Mouse (Mus musculus): ENCODE measurements around the gene Lsr.
"Not testable (repeated sequence)": the region's sequence is repeated elsewhere in the genome, so short reads cannot be mapped to it uniquely, and the experiment has no call there.

Lsr gene

DNA sequence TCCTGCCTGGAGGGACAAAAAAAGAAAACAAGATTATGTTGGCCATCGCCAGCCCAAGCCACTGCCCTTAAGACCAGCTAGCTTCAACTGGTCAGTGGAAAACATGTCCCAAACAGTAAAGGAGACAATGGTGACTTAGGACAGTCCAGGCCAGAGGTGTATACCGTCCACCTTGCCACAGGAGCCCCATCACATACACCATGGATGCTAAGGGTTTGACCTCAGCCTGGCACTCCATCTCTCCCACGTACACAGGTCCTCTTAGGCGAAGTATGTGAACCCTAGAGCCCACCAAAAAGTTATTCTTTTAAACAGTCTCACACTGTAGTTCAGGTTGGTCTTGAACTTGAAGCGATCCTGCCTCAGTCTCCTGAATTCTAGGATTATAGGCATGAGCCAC is 10.4 kb downstream of the Lsr start:
- DNase-seq (ENCODE audit: low spot score): no peak

GRCm38 (mm10) chr7:30959786-30960349 is 13.4 kb downstream of the Lsr start:
- DNase-seq (ENCODE audit: low spot score): no peak

GRCm38 (mm10) chr7:30958866-30959487 is 14.3 kb downstream of the Lsr start:
- no peak for DNase-seq (ENCODE audit: low spot score)

DNA sequence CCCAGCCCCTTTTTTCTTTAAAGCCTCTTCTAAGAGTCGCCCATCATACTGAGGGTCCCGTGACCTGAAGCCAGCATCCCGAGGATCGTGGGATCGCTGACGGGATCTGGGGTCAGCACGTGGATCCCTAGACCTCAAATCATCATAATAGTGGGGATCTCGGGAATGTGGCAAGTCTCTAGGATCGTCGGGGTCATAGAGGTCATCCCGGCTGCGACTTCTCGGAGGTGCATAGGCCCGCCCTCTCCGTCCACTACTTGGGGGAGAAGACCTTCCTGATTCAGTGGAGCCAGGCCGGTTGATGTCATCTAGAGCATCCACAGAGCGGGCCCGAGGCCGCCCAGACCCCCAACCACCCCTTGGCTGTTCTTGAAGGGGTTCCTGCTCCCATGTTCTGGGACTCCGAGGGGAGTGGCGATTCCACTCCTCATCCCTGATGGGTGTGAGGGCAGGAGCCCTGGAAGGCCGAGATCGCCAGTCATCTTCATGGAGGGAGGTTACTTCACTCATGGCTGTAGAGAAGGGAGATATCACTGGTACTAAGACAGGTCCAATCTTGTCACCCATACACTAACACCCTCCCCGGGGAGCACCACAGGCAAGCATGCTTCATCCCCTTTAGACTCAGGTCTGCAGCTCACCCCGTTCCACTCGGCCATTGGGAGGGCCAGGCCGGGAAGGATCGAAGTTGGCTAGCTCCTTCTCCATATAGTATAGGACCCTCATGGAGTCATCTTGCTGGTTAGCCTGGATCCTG is 15.0 kb downstream of the Lsr start:
- DNase-seq (ENCODE audit: low spot score): no peak

GRCm38 (mm10) chr7:30957367-30957783 is 15.9 kb downstream of the Lsr start:
- peak; percentile 83 for DNase-seq (ENCODE audit: low spot score)

GRCm38 (mm10) chr7:30956756-30957366 is 16.4 kb downstream of the Lsr start, which contains the start of gene Usf2:
TSS of gene Usf2 (minus strand) at chr7:30956803.
- no peak for DNase-seq (ENCODE audit: low spot score)

- DNase-seq (ENCODE audit: low spot score): no peak
These were observed 16.9 kb downstream of the Lsr start for GRCm38 (mm10) chr7:30956357-30956751.

- peak; percentile 77 for DNase-seq (ENCODE audit: low spot score)
These were observed 17.5 kb downstream of the Lsr start for GRCm38 (mm10) chr7:30955584-30956356.

DNA sequence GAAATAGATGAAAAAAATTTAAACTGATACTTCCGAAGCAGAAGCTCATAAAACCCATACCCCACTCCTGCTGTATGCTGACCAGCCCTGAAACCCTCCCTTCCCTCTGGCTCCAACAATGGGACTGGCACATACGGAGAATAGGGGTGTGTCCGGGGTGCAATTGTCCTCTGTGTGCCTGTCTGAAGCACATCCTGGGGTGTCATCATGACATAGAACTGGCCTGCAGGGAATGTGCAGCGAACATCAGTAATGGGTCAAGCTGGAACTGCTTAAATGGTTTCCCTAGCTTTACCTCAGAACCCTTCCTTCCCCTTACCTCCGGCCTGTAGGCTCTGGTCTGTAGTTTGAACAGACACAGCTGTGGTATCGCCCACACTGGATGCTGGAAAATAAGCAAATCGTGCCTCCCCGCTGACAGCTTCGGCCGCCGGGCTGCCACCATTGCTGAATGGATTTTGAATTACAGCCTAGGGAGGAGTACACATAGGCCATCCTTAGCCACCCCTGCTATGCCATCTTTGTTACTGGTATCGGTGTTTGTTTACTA is 18.2 kb downstream of the Lsr start:
- DNase-seq (ENCODE audit: low spot score): no peak

DNA sequence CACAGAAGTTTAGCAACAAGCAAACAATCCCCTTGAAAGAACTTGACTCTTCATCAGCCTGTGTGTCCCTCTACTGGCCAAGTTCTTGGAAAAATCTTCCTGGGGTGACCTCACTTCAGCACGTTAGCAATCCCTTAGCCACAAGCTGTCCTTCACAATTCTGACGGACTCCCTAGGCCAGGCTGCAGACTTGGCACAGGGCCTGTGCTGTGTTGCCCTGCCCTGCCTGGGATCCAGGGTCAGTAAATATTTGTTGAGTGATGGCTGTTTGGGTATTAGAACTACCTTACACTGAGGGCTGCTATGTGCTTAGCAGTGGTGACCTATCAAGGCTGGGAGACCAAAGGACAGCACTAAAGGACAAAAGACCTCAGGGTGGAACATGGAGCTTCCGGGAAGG is 19.2 kb downstream of the Lsr start:
- no peak for DNase-seq (ENCODE audit: low spot score)

- no peak for DNase-seq (ENCODE audit: low spot score)
These were observed 19.8 kb downstream of the Lsr start for GRCm38 (mm10) chr7:30953459-30953858.

DNA sequence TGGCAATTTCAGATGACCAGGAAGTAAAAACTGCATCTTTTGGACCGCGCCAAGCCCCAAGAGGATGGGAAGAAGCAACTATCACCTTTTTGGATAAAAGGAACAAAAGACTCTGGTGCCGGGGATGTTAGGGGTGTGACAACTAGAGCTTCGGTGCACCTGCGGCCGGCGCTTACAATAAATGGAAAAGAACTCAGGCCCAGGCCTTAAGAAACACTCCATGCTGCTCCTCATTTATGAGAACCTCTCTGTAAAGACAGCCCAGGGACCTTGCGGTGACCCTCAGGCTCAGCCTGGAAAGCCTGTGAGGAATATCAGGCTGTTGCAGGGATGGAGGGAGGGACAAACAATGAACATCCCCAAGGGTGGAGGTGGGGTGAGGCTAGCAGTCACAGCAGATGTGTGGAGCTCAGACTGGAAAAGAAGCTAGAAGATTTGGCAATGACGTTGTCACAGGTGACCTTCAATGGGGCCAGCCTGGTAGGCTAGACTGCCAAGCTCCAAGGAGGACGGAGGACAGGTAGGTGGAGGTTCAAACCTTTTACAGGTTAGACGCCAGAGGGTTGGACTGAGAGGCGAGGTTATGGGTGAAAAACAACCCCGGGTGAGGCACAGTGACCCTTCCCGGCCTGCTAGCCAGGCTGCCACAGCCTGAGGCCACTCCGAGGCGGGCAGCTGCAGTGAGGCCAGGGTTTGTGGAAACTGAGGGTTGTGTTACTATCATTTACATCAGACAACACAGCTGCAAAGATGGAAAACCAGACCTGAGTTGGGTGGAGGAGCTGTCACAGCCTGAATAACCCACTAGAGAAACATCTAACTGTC is 20.6 kb downstream of the Lsr start:
- DNase-seq (ENCODE audit: low spot score): no peak

GRCm38 (mm10) chr7:30949902-30950301 is 23.4 kb downstream of the Lsr start:
- not testable (repeated sequence) for DNase-seq (ENCODE audit: low spot score)

DNA sequence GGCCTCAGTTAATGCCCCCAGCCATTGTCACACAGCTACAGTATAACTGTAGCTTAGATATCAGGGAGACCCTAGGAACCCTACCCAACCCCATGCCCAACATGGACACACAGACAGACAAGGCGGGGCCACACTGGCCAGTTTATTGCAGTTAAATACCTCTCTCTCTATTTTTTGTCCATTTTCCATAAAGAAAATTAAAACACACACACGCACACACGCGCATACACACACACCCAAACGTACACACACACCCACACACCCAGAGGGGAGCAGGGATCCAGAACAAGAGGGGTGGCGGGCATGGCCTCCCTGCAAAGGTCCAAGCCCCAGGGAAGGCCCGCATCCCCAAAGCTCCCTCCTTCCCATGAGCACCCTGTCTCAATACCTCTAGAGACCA is 27.4 kb downstream of the Lsr start:
- no peak for DNase-seq (ENCODE audit: low spot score)

DNA sequence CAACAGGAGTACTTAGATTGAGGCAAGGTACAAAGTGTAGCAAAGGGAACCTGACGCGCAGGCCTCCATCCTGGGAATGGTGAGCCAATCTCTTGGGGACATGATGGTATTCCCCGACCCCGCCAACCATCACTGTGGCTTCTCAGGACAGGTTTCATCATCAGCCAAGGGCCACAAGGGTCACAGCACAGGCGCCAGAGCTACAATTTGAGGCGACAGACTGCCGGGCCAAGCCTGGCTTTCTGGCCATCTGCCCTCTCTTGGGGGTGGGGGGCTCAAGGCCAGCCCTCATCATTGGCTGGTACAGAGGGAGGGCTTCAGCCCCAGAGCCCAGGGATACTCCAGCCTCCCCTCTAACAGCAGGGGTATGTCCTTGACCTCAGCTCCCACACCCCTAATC is 27.8 kb downstream of the Lsr start:
- DNase-seq (ENCODE audit: low spot score): not testable (repeated sequence)

- not testable (repeated sequence) for DNase-seq (ENCODE audit: low spot score)
These were observed 28.6 kb downstream of the Lsr start for GRCm38 (mm10) chr7:30944706-30945105.

- no peak for DNase-seq (ENCODE audit: low spot score)
These were observed 29.2 kb downstream of the Lsr start, which contains the start of gene Hamp for GRCm38 (mm10) chr7:30943909-30944635. TSS of gene Hamp (minus strand) at chr7:30944032.

DNA sequence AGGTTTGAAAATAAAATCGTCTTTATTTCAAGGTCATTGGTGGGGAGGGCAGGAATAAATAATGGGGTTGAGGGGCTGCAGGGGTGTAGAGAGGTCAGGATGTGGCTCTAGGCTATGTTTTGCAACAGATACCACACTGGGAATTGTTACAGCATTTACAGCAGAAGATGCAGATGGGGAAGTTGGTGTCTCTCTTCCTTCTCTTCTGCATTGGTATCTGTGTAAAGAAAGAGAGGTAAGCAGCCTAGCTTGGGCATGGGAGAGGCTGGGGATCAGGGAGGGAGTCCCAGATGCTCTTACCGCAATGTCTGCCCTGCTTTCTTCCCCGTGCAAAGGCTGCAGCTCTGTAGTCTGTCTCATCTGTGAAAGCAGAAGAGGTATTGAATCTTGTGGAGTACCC is 30.9 kb downstream of the Lsr start:
- DNase-seq (ENCODE audit: low spot score): not testable (repeated sequence)

- DNase-seq (ENCODE audit: low spot score): not testable (repeated sequence)
These were observed 33.2 kb downstream of the Lsr start for GRCm38 (mm10) chr7:30940070-30940469.

Measured in left cerebral cortex, adult 11 months (tissue).